Mouse (Mus musculus): ENCODE measurements around the gene Olfr51.
A peak's percentile ranks its signal among the peaks of the same experiment; 100 is the strongest.
"Not testable (repeated sequence)": the region's sequence is repeated elsewhere in the genome, so short reads cannot be mapped to it uniquely, and the experiment has no call there.

Olfr51 gene

DNA sequence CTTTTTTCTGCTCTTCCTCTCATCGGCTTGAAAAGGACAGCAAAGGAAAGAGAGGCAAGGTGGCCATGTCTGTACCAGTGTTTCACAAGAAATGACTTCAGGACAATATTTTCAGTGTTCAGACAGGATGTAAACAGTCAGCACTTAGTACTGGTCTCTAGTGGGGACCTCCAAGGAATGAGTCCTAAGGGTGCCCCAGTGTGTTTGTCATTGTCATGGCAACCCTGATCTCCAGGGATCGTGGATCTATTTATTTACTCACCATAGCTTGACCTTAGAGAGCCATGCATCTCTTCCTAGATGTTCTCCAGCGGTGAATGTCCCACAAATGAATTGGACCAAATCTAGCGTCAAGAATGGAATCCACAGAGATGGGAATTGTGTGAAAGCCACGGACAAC lies at the start of gene Olfr51:
Olfr51 (plus strand) TSS at position 301 of the 400 bp plus-strand sequence.
- DNase-seq = no peak

DNA sequence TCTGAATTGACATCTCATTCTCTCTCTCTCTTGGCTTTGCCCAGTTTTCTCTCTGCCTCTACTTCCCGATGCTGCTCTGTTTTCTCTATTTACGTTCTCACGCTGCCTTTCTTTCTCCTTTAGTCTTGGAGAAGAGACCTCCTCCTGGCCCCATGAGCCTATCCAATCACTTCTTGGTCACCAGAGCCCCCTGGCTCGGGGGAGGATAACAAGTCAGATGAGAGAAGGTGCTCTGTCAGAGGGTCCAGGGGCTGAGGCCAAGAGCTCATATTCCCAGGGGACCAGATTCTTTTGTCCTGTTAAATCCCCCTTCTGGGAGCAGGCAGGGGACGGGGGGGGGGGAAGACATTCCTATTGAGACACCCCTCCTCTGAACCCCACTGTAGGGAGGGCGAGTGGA lies 49.7 kb upstream of the Olfr51 start, which contains the start of gene Prop1:
Prop1 (minus strand) TSS at position 101 of the 400 bp plus-strand sequence.
- no peak for DNase-seq

- no peak for DNase-seq
Measured at GRCm38 (mm10) chr11:50964886-50965285, 38.5 kb upstream of the Olfr51 start.

- no peak for DNase-seq
Measured at GRCm38 (mm10) chr11:50966230-50966629, 37.2 kb upstream of the Olfr51 start, which contains the start of gene Olfr1378. TSS of gene Olfr1378 (plus strand) at chr11:50966530.

DNA sequence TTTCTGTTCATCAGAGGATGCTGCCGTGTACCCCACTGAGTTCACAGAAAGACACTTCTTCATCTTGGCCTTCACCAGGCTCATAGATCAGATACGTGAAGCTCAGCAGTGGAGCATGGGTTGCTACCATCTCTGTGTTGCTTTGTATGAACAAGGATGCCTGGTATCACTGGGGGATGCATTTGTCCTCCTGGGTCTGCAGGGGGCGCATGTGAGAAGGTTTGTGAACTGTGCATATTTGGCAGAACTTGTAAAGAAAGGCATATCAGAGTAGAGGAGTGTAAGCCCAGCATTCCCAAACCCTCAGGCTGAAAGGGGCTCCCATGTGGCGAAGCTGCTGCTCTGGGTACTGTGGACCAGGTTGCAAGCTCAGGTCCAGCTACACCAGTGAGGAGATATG lies 26.2 kb upstream of the Olfr51 start:
- no peak for DNase-seq

GRCm38 (mm10) chr11:50981667-50982066 lies 21.7 kb upstream of the Olfr51 start, which contains the start of gene Olfr1377:
TSS of gene Olfr1377 (plus strand) at chr11:50981967.
- no peak for DNase-seq

DNA sequence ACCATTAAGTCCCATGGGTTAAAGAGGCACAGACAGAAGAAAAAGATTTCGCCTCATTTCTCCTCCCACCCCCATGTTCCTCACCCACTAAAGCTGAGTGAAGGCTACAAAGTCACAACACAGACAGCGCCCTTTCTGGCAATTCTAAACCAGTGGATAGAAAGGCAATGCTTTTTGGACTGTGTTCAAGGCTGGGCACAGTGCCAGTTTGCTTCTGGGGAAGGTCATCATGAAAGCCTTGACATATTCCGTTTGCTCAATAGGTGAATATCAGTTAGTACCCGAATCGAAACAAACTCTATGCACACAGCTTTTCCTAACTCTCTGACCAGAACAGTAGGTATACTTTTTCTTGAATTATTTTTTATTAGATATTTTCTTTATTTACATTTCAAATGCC lies 8.4 kb downstream of the Olfr51 start:
- DNase-seq = peak; percentile 34 to 41

DNA sequence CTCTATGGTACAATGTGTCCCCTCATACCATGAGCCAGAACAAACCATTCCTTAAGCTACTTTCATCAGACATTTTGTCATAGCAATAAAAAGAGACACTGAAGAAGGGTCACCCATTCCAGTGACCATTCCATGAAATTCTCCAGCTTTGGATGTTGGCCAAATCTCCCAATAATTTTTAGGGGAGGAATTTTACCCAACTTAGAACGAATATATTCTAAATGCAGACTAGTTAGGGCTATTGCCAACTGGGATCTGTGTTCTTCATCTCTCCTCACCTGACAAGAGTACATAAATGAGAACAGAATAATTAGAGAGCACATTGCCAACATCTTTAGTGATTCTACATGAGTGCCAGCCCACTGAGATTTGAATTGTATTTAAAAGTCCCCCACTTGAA lies 10.5 kb downstream of the Olfr51 start, which contains the start of gene Olfr54:
Olfr54 (plus strand) TSS at position 301 of the 400 bp plus-strand sequence.
- no peak for DNase-seq

DNA sequence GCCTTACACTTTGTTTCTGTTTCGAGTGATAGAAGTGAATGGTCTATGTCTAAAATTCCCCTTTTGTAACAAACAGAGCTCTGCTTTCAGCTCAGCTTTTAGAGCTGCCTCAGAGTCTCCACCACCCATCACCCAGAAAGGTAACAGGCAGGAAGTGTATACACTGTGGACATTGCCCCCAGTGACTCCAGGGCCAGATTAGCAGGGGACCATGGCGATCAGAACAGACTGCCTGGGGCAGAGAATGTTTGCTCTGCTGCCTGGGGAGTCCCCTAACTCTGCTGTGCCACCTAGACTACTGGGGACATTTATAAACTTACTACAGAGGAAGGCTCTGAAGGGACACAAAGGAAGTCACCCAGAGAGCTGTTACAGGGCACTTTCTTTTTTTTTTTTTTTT lies 12.9 kb downstream of the Olfr51 start:
- no peak for DNase-seq

DNA sequence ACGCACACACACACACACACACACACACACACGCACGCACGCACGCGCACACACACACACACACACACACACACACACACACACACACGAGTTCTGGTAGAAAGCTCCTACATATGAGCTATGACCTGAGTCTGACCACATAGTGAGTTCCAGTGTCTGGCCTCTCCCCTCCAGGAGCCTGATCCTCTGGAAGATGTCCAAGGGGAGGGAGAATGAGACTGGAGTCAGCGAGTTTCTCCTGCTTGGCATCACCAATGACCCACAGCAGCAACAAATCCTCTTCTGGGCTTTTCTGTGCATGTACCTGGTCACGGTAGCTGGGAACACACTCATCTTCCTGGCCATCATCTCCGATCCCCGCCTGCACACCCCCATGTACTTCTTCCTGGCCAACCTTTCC lies 23.4 kb downstream of the Olfr51 start:
- DNase-seq = not testable (repeated sequence)

DNA sequence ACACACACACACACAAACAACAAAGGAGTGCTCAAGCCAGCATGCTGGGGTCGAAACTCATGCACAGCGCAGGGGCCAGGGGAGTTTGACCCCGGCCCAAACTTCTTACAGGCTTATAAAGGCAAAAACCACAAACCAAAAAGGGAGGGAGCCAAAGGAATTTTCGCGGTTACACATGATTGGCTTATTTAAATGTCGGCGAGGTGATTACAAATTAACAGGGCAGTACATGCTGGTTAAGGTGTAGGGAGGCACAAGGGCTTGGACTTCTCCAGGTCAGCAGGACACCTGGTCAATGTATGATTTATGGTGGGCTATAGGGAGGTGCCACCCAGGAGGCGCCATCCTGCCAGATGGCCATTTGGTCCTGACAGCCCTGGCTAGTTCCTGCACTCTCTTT lies 26.0 kb downstream of the Olfr51 start:
- DNase-seq = not testable (repeated sequence)

DNA sequence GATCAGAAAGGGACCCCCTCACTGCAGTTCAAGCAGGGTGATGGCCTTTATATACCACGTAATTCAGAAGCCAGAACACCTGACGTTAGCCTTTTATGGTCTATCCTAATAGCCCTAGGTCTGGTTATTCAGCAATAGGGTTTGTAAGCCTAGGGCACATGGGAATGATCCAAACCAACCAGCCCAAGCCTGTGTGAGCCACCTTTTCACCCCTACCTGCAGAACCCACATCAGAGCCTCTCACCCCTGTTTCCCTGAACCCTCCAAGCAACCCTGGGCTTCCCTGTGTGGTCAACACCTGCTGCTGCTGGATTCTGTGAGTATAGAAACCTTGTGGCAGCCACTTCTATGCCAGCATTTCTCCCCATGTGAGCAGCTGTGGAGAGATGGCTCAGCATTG lies 26.8 kb downstream of the Olfr51 start:
- DNase-seq = no peak

GRCm38 (mm10) chr11:51032851-51033250 lies 29.5 kb downstream of the Olfr51 start:
- DNase-seq = peak in 1 of 2 experiments; percentile 20

DNA sequence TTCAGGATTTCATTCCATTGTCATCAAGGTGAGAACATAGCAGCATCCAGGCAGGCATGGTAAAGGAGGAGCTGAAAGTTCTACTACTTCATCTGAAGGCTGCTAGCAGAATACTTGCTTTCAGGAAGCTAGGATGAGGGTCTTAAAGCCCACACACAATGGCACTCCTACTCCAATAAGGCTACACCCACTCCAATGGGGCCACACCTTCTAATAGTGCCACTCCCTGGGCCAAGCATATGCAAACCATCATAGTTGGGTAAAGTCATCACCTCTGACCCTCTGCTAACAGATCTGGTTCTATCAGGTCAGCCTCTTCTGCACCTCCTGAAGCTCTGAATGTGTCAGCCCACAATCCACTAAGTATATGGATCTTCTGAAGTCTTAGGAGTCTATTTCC lies 30.7 kb downstream of the Olfr51 start:
- not testable (repeated sequence) for DNase-seq

DNA sequence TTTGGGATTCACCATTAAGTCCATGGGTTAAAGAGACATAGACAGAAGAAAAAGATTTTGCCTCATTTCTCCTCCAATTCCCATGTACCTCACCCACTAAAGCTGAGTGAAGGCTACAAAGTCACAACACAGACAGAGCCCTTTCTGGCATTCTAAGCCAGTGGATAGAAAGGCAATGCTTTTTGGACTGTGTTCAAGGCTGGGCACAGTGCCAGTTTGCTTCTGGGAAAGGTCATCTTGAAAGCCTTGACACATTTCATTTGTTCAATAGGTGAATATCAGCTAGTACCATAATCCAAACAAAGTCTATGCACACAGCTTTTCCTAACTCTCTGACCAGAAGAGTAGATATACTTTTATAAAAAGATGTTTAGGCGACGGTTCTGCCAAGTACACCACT lies 32.6 kb downstream of the Olfr51 start:
- DNase-seq = no peak

DNA sequence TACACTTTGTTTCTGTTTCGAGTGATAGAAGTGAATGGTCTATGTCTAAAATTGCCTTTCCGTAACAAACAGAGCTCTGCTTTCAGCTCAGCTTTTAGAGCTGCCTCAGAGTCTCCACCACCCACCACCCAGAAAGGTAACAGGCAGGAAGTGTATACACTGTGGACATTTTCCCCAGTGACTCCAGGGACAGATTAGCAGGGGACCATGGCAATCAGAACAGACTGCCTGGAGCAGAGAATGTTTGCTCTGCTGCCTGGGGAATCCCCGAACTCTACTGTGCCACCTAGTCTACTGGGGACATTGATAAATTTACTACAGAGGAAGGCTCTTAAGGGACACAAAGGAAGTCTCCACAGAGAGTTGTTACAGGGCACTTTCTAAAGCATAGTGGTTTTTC lies 41.4 kb downstream of the Olfr51 start:
- not testable (repeated sequence) for DNase-seq

DNA sequence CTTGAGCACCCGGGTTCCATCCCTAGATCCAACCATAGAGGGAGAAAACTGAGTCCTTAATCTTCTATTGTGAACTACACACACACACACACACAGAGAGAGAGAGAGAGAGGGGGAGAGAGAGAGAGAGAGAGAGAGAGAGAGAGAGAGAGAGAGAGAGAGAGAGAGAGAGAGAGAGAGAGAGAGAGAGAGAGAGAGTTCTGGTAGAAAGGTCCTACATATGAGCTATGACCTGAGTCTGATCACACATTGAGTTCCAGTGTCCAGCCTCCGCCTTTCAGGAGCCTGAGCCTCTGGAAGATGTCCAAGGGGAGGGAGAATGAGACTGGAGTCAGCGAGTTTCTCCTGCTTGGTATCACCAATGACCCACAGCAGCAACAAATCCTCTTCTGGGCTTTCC lies 44.4 kb downstream of the Olfr51 start, which contains the start of gene Olfr1375:
Olfr1375 (plus strand) TSS at position 301 of the 400 bp plus-strand sequence.
- not testable (repeated sequence) for DNase-seq

DNA sequence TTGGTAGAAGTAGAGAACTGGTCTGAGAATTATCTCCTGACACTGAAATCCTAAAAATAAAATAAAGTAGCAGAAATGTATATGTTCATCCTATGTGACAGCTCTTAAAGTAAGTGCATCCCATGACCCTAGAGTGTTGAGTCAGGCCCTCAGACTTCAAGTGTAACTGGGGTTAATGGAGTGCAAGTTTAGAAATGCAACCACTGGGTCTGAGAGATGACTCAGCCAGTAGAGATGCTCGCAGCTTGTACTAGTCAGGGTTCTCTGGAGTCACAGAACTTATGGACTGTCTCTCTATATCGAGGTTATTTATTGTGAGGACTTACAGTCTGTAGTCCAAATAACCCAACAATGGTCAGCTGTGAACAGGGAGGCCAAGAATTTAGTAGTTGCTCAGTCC lies 48.3 kb downstream of the Olfr51 start:
- no peak for DNase-seq

GRCm38 (mm10) chr11:51053230-51053629 lies 49.8 kb downstream of the Olfr51 start:
- no peak for DNase-seq

DNA sequence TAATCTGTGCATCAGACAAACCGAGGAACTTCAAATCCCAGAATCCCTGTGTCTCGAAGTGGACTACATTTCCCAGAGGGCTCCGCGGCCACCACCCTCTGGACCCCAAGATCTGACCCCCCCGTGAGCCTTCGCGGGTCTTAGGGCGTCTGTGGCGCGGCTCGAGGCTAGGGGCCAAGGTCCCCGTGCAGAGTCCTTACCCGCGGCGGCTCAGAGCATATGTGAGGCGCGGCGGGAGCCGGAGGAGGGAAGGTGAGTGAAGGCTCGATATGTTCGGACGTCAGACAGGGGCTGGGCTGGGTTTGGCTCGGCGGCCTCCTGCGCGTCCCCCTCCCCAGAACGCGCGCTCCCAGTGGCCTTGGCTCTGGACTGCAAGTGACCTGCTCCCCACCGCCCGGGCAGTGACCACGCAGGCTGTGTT lies 55.8 kb downstream of the Olfr51 start, which contains the start of gene Zfp354a:
Zfp354a (plus strand) TSS at position 107 of the 421 bp plus-strand sequence.
- peak; percentile 74 to 79 for DNase-seq

All from lung, postnatal 4 days (tissue).